Mouse (Mus musculus) olfactory bulb, adult 2 months (tissue): Measurements from ENCODE around the gene Pcnx4.

Experiments
- CTCF ChIP-seq: fragments of 200-500 bp; IDR thresholded peaks from 2 replicates; pipeline ENCODE4 v1.5.1; 2012; ENCODE audit warnings: low read depth, mild to moderate bottlenecking, low read length, moderate library complexity; ENCODE audit not compliant: insufficient read depth
- POLR2A ChIP-seq: fragments of 200-500 bp; IDR thresholded peaks from 2 replicates; pipeline ENCODE4 v1.6.1; 2012; ENCODE audit warnings: mild to moderate bottlenecking, low read depth, low read length, moderate library complexity; ENCODE audit not compliant: insufficient read depth

DNA sequence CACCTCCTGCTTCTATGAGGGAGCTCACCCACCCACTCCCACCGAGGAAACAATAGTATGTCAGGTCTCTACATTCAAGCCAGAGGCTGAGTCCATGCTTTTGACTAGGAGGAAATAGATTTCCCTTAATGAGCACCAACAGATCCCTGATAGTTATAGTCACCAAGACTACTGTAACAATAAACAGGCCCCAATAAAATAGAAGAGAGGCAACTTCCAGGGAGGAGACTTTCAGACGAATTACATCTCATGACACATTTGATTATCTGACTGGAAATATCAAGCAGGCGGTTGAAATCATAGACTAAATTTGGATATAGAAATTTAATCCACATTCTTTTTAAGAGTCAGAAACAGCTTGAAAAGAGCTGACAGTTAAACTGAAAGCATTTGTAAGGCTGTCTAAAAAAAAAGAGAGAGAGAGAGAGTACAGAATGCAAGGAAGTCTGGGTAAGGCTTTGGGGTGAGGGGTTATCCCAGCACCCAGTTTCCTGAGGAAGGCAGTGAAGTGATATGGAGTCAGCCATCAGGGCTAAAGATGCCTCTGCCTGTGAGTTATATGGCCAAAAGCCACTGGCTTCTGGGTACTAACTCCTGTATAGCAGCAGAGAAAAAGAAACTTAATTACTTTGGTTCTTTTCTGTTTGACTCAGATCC lies 45.0 kb upstream of the Pcnx4 start:
- TF ChIP-seq CTCF: no peak
- TF ChIP-seq POLR2A: no peak
